Mouse (Mus musculus) embryonic fibroblast, embryonic 13.5 days (primary cell): Measurements from ENCODE around the gene Ggcx. TPM values are rescaled to one million over a fixed set of nuclear protein-coding genes. Genes with fewer than 3 reads are reported as not detected.
A peak's percentile ranks its signal among the peaks of the same experiment; 100 is the strongest.

Experiments
- H3K27ac ChIP-seq: 2 replicates; pipeline ENCODE4 v1.5.1; 2012; ENCODE audit warnings: low read length, control low read depth, inconsistent platforms; ENCODE audit not compliant: insufficient read depth
- H3K4me1 ChIP-seq: 2 replicates; pipeline ENCODE4 v1.6.1; 2011; ENCODE audit warnings: low read length; ENCODE audit not compliant: control insufficient read depth, insufficient read depth
- H3K4me3 ChIP-seq: 2 replicates; pipeline ENCODE4 v1.5.1; 2011; ENCODE audit warnings: mild to moderate bottlenecking, control low read depth, low read length; ENCODE audit not compliant: insufficient read depth
- CTCF ChIP-seq: IDR thresholded peaks from 2 replicates; pipeline ENCODE4 v1.5.1; 2011; ENCODE audit warnings: mild to moderate bottlenecking, control low read depth, low read length, moderate library complexity, borderline replicate concordance; ENCODE audit not compliant: insufficient read depth
- POLR2A ChIP-seq: IDR thresholded peaks from 2 replicates; pipeline ENCODE4 v1.6.1; 2011; ENCODE audit warnings: low read depth, mild to moderate bottlenecking, control low read depth, low read length, moderate library complexity
- polyA plus RNA-seq: library from polyadenylated mRNA; stranded (reverse); fragments of >200 nt; gene quantifications from 2 replicates; pipeline ENCODE4 v1.2.4, GENCODE M21; 2011; ENCODE audit warnings: low read depth; ENCODE audit not compliant: missing spikeins, insufficient read length

The Ggcx gene
- polyA plus RNA-seq, 1 experiment = 67.0 TPM

- Histone ChIP-seq H3K4me3 (no peak overlapping the region), H3K27ac (no peak overlapping the region), H3K4me1 (no peaks in the 10 kb centered on the region)
- TF ChIP-seq POLR2A (no peak), CTCF (no peak)
Measured at GRCm38 (mm10) chr6:72399967-72400366, 14.1 kb upstream of the Ggcx start.

- Histone ChIP-seq H3K4me1 (no peaks in the 10 kb centered on the region), H3K27ac (no peak overlapping the region), H3K4me3 (no peak overlapping the region)
- TF ChIP-seq POLR2A (no peak), CTCF (peak; percentile 61; the same call in 1 of the 2 replicates)
Measured at GRCm38 (mm10) chr6:72401875-72402274, 12.2 kb upstream of the Ggcx start.

- no peak for TF ChIP-seq POLR2A
- Histone ChIP-seq H3K4me3 (no peak overlapping the region), H3K27ac (no peak overlapping the region), H3K4me1 (no peaks in the 10 kb centered on the region)
Measured at GRCm38 (mm10) chr6:72405356-72405755, 8.8 kb upstream of the Ggcx start.

- TF ChIP-seq CTCF = peak; percentile 93
- TF ChIP-seq POLR2A = no peak
- Histone ChIP-seq H3K4me3 (no peak overlapping the region), H3K4me1 (no peaks in the 10 kb centered on the region), H3K27ac (no peak overlapping the region)
Measured at GRCm38 (mm10) chr6:72407119-72407518, 7.0 kb upstream of the Ggcx start.

- H3K4me3 ChIP-seq = no peak overlapping the region
- no peaks in the 10 kb centered on the region for H3K4me1 ChIP-seq
- no peak overlapping the region for H3K27ac ChIP-seq
- no peak for TF ChIP-seq POLR2A
- no peak for TF ChIP-seq CTCF
Measured at GRCm38 (mm10) chr6:72409567-72409966, 4.5 kb upstream of the Ggcx start.

GRCm38 (mm10) chr6:72410003-72410402 is 4.1 kb upstream of the Ggcx start:
- Histone ChIP-seq H3K4me3 (no peak overlapping the region), H3K4me1 (no peaks in the 10 kb centered on the region), H3K27ac (no peak overlapping the region)
- TF ChIP-seq POLR2A = no peak
- TF ChIP-seq CTCF = no peak

- TF ChIP-seq POLR2A = no peak
- TF ChIP-seq CTCF = no peak
- Histone ChIP-seq H3K4me3 (no peak overlapping the region), H3K4me1 (no peaks in the 10 kb centered on the region), H3K27ac (no peak overlapping the region)
Measured at GRCm38 (mm10) chr6:72410518-72410917, 3.6 kb upstream of the Ggcx start.

GRCm38 (mm10) chr6:72415181-72415580 is 1.1 kb downstream of the Ggcx start:
- Histone ChIP-seq H3K27ac (no peak overlapping the region), H3K4me3 (peak overlapping the region; percentile 98), H3K4me1 (peaks cover 2% of the 10 kb centered on the region; the same call in 1 of the 2 replicates)
- no peak for TF ChIP-seq POLR2A
- TF ChIP-seq CTCF = no peak

- peaks cover 2% of the 10 kb centered on the region; the same call in 1 of the 2 replicates for H3K4me1 ChIP-seq
- TF ChIP-seq CTCF (no peak), POLR2A (no peak)
- H3K27ac ChIP-seq = no peak overlapping the region
- H3K4me3 ChIP-seq = no peak overlapping the region
Measured at GRCm38 (mm10) chr6:72415964-72416772, 2.1 kb downstream of the Ggcx start.

GRCm38 (mm10) chr6:72418279-72418678 is 4.2 kb downstream of the Ggcx start:
- H3K27ac ChIP-seq = no peak overlapping the region
- TF ChIP-seq CTCF = no peak
- no peak for TF ChIP-seq POLR2A
- H3K4me1 ChIP-seq = peaks cover 2% of the 10 kb centered on the region; the same call in 1 of the 2 replicates
- H3K4me3 ChIP-seq = no peak overlapping the region

- no peak for TF ChIP-seq POLR2A
- TF ChIP-seq CTCF = no peak
- no peak overlapping the region for H3K27ac ChIP-seq
- H3K4me1 ChIP-seq = peaks cover 2% of the 10 kb centered on the region; the same call in 1 of the 2 replicates
- H3K4me3 ChIP-seq = no peak overlapping the region
Measured at GRCm38 (mm10) chr6:72419806-72420205, 5.7 kb downstream of the Ggcx start.
